Mouse (Mus musculus) heart, postnatal 14 days (tissue): ENCODE data around the gene Esrp2. TPM values are rescaled to one million over a fixed set of nuclear protein-coding genes. Genes with fewer than 3 reads are reported as not detected.

Experiments used
- DNase-seq, 2 experiments: peaks; one replicate each; pipeline ENCODE4 v3.0.0; 2021 to 2022
- intact Hi-C: fragments of 180-260 bp; cut with DNase I; formaldehyde crosslinking; loops from one replicate; pipeline ENCODE4 v1.15.1; 2025
- total RNA-seq, 2 experiments: library from RNA; stranded (reverse); gene quantifications; 2 replicates each; pipeline ENCODE4 v1.2.3; 2021

The Esrp2 gene
- total RNA-seq, 2 experiments from 2014 or later: 0.45 to 1.0 TPM

DNA sequence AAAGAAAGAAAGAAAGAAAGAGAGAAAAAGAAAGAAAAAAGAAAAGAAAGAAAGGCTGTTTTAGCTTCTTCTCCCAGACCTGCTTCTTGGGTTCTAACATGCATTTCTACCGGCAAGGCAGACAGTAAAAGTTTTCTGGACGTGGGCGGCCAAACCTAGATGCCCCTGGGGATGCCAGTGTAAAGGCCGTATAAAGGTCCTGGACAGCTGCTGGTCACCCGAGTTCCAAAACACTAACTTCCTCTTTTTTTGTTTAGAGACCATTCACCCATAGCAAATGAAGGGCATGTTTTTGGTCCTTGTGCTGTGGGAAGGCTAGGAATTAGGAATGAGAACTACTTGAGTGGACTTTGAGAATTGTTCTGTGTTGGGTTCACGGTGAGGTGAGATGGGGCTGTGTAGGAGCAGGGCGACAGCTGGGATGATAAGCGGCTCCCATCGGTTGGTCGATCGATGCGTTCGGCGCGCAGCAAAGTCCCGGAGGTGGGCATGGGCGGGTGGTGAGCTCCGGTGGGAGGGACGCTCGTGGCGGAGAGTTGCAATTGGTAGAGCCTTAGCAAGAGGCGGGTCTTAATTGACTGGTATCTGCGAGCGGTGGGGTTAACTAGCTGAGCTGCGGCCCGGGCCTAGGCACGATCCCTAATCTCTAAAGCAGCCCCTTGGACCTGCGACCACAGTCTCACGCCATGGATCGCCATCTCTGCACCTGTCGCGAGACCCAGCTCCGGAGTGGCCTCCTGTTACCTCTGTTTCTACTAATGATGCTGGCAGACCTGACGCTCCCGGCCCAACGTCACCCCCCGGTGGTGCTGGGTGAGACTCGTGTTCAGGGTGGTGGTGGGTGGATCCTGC is 13.3 kb upstream of the Esrp2 start, which contains the start of gene Pla2g15:
Pla2g15 (plus strand) TSS at position 599 of the 852 bp plus-strand sequence.
- intact Hi-C loops: no loop called here
- DNase-seq: peak; percentile 87 to 89

DNA sequence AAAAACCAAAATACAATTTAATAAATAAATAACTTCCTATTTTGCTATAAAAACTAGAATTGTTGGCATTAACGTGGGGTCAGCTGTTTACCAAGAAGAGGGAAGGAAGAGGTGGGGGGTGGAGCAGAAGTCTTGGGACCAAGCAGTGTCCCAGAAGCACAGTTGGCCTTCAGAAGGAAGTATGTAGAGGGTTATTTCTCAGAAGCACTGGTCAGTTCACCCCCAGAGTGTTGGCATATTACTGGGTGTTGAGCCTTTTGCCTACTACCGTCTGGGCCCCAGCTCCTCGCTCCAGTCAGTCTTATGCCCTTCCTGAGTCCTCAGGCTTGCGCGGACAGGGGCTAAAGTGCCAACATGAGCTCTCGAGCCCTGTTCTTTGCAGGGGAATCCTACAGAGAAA is 12.3 kb upstream of the Esrp2 start:
- no peak for DNase-seq
- intact Hi-C loops: no loop called here

GRCm38 (mm10) chr8:106147868-106148565 is 11.2 kb upstream of the Esrp2 start:
- no peak for DNase-seq
- intact Hi-C loops: no loop called here

DNA sequence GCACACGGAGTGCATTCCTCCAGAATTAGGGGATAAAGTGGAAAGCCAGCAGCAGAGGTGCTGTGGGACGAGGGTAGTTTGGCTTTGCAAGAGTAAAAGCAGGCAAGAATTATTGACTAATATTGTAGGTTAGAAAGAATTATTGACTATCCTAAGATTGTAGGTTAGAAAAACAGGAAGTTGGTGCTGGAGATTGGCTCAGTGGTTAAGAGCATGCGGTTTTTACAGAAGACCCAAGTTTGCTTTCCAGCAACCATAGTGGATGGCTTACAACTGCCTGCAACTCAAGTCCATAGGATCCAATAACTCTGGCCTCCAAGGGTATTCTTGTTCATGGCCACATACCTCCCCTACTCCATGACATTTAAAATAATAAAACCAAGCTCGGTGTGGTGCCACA is 9.2 kb upstream of the Esrp2 start:
- intact Hi-C loops: no loop called here
- no peak for DNase-seq

- no peak for DNase-seq
- intact Hi-C loops: no loop called here
These were observed 8.6 kb upstream of the Esrp2 start for GRCm38 (mm10) chr8:106145331-106145730.

- peak; percentile 81 to 88 for DNase-seq
- intact Hi-C loops: loop anchor here (1.0 to 5.0 kb wide), 4 partner anchors 28 to 86 kb away; partner anchors contain the start of genes Prmt7, Slc7a6 and Slc7a6os
These were observed 4.0 kb upstream of the Esrp2 start for GRCm38 (mm10) chr8:106140769-106141168.

GRCm38 (mm10) chr8:106140191-106140590 is 3.4 kb upstream of the Esrp2 start:
- DNase-seq: no peak
- intact Hi-C loops: loop anchor here (1.0 to 5.0 kb wide), 4 partner anchors 29 to 86 kb away; partner anchors contain the start of genes Prmt7, Slc7a6 and Slc7a6os

- intact Hi-C loops: no loop called here
- no peak for DNase-seq
These were observed 1.8 kb upstream of the Esrp2 start for GRCm38 (mm10) chr8:106138616-106139015.

DNA sequence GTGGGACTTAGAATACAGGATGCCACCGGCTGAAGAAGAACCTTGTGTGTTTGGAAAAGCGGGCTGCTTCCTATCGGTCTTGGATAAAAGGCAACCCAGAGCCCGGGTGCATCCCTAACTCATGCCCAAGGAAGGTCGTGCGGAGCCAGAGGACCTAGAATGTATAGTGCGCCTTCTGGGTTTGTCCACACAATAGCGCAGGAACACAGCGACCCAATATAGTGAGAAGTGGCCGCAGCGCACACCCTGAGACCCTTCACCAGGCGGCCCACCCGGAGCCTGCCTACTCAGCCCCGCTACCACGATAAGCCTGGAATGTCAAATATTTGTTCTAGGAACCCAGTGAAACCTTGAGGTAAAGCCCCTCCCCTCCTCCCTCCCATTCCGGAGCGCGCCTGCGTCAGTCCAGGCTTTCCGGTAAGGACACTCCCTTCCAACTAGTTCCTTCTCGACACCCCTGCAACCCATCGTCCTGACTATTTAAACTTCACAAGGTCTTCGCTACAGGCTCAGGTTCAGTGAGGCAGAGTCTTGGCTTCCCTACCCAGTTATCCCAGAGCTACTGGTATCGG is 1.2 kb upstream of the Esrp2 start:
- DNase-seq: peak; percentile 57 to 59
- intact Hi-C loops: no loop called here

DNA sequence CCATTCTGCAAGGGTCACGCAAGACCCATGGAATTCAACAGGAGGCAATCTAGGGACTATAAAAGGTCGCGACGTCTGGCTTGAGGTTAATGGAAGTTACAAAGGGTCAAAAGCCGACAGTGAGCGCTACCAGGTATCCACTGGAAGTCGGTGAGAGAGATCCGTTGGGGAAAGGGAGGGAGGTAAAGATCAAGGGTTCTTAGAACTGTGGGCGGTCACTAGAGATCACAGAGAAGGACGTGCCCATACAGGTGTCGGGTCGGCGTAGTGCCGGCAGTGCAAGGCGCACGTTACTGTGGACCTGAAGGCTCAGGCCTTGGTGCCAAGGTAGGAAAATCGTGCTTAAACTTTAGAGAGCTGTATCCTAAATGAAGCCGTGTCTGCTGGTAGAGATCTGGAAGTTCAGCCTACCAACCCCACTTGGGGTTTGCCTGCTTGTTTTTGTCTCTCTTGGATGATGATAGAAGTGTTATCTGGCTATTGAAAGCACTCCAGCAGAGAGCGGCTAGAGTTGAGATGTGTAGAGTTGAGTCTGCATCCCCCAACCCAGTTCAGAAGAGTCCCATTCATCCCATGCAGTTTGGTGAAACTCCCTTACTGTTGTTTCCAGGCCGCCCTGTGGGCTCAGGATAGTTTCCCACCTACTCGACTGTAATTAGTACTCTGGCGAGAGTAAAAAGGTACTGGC is 588 bp upstream of the Esrp2 start:
- intact Hi-C loops: no loop called here
- no peak for DNase-seq

GRCm38 (mm10) chr8:106135672-106136071 is 1.1 kb downstream of the Esrp2 start:
- intact Hi-C loops: no loop called here
- no peak for DNase-seq

DNA sequence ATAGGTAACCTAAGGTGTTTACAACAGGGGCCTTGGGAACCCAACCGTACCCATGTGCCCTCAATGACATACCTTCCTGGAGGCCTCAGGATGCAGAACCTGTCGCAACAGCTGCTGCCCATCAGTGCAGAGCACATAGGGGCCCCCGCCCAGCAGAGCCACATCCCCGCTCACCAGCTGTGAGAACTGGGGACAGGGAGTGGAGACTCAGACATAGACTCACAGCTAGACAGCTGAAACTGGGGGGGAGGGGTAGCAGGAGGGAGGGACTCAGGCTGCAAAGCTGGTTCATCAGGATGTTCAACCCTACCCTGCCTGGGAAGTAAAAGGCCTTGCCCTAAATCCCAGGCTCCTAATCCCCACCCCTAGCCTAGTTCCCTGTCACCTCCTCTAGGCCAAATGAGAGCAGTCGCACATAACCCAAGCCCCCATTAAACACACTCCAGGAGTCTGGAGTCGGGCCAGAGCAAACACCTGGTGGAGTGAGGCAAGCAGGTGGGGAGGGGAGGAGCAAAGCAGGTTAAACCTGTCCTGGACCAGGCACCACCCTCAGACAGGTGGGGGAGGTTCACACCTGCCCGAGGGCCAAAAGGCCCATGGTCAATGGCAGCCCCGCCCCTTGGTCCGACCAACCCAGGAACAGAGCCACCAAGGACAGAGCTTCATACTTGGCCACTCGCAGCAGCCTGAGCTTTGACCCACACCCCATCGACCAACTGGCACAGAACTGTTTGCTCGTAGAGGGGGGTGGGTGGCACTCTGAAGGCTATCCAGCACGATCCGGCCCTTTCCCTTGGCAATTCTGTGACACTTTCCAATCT is 1.8 kb downstream of the Esrp2 start:
- DNase-seq: no peak
- intact Hi-C loops: no loop called here

- no peak for DNase-seq
- intact Hi-C loops: no loop called here
These were observed 2.8 kb downstream of the Esrp2 start for GRCm38 (mm10) chr8:106133946-106134345.

DNA sequence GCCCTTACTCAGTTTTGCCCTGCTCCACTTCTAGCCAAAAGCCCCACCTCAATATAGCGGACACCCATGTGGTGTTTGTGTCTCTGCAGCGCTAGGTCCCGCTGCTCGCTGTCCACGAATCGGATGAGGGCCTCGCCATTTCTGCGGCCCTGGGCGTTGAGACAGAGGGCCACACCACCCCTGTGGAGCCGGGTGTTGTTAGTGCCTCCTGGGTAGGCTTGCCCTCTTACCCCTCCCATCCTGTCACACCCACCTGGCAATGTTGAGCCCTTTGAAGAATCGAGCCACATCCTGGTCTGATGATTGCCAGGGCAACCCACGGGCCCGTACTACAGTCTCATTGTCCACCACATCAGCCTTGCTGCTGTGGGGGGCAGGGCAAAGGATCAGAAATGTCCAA is 3.2 kb downstream of the Esrp2 start:
- DNase-seq: no peak
- intact Hi-C loops: no loop called here

DNA sequence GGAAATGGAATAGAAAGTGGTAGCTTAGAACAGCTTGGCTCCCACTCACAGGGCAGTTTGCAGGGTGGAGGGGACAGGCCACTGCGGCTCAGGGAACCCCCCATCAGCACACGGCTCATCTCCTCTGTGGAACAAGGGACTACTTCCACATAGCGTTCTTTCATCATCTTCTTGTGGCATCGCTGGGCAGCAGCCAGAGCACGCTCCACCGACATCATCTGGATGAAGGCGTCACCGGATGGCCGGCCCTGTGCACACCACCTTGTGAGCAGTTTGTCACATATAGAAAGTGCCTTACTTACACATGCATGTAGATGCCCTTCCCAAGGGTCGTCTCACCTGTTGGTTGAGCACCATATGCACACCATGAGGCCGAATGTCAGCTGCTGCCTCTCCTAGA is 4.4 kb downstream of the Esrp2 start:
- intact Hi-C loops: no loop called here

GRCm38 (mm10) chr8:106131488-106132222 is 5.1 kb downstream of the Esrp2 start:
- intact Hi-C loops: no loop called here

More for the DNA sequence above, 4.4 kb downstream of the Esrp2 start:
- no peak for DNase-seq

GRCm38 (mm10) chr8:106131021-106131420 is 5.8 kb downstream of the Esrp2 start:
- intact Hi-C loops: no loop called here
- DNase-seq: no peak

More at GRCm38 (mm10) chr8:106131488-106132222, 5.1 kb downstream of the Esrp2 start:
- no peak for DNase-seq

DNA sequence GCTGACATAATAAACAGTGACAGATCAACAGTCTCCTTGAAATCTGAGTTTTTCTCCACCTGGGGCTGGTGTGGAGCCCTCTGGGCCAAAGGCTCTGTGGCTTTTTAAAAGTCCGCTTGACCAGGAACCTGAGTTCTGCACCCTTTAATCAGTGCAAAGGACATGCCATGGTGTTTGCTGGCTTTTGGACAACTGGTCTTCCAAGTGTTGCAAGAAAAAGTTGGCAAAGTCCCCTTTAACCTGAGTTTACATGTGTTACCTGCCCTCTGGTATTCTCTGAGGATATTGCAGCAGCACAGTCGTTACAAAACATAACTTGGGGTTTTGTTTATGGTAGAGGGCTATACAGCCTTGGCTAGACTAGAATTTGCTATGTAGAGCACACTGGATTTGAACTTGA is 6.3 kb downstream of the Esrp2 start:
- intact Hi-C loops: no loop called here
- DNase-seq: no peak

DNA sequence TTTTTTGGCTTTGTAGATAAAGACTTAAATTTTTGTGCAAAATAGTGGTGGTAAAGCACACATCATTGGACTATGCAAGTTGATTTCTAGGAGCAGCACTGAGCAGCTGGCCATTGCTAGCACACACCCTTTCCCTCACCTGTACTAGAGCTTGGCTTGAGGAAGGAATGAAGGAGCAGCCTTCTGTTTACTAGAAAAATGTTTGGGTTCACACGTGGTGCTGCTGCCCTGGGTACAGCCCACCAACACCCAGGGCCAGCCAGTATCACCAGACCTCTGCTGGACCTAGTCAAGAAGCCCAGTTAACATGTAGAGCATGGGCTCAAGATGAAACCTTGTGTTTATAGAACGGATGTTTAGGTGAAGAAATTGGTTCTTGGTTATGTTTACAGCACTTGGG is 6.8 kb downstream of the Esrp2 start:
- DNase-seq: no peak
- intact Hi-C loops: no loop called here
